Mouse (Mus musculus) gastrocnemius, adult 8-10 months (tissue): Measurements from ENCODE around the gene Hist1h3e. TPM values are rescaled to one million over a fixed set of nuclear protein-coding genes. Genes with fewer than 3 reads are reported as not detected.
"Not testable (repeated sequence)": the region's sequence is repeated elsewhere in the genome, so short reads cannot be mapped to it uniquely, and the experiment has no call there.

Experiments used
- DNase-seq, 2 experiments: peaks; one replicate each; pipeline ENCODE4 v3.0.0; 2022; ENCODE audit warnings: low spot score in 2 of 2
- total RNA-seq, 4 experiments: library from RNA; stranded (reverse); gene quantifications; 2 replicates each; pipeline ENCODE4 v1.2.4; 2022

The Hist1h3e gene
- total RNA-seq = 10 to 100 TPM; 14.8 to 21.5 (median 18.9) TPM

DNA sequence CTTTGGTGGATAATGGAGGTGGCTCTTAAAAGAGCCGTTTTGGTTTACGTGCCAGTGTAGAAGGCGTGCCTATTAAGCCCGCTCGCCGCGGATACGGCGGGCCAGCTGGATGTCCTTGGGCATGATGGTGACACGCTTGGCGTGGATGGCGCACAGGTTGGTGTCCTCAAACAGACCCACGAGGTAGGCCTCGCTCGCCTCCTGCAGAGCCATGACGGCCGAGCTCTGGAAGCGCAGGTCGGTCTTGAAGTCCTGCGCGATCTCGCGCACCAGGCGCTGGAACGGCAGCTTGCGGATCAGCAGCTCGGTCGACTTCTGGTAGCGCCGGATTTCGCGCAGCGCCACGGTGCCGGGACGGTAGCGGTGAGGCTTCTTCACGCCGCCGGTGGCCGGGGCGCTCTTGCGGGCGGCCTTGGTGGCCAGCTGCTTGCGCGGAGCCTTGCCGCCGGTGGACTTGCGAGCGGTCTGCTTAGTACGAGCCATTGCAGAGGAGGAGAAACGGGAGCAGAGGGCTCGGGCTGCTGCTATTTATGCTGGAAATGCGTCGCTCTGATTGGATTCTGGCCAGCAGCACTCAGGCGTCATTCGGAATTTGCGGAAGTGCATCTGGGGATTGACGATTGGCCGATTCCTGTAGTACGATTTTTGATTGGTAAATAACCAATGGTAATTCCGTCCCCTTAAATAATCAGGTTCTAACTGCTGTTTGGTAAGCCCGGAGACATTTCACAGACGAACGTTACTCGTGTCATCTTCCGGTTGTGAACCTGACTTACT is at the start of gene Hist1h3e:
Hist1h3e (minus strand) TSS at position 487 of the 777 bp plus-strand sequence.
- peak; percentile 84 to 88 for DNase-seq

GRCm38 (mm10) chr13:23611638-23612037 is 49.5 kb upstream of the Hist1h3e start:
- no peak for DNase-seq

DNA sequence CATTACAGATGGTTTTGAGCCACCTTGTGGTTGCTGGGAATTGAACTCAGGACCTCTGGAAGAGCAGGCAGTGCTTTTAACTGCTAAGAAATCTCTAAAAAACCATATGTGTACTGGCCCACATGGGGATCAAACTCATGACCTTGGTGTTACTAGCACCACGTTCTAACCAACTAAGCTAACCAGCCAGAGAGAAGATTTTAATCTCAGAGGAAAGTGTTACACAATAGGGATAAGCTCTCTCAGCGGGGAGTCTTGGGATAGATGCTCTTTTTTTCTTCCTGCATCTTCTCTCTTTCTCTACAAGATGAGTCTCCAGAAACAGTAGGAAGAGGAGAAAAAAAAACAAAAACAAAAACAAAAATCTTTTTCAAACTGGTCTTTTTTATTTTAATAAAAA is 48.2 kb upstream of the Hist1h3e start:
- DNase-seq = no peak

DNA sequence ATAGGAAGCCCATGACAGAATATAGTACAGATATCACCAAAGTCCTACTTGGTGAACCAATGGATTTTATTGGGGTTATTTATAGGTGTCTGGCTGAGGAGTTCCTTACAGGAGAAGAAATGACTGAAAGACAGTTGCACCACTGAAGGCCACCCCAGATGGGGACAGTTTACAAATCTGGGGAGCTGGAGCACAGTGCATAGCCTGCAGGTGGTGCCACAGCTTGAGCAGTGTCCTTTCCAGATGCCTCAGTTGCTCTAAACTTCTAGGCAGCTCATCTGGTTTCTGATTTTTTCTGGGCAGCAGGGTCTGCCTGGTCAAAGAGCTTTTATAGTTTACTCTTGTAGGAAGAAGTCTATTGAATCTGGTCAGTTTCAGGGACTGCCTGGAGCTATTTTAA is 47.7 kb upstream of the Hist1h3e start:
- DNase-seq = no peak

GRCm38 (mm10) chr13:23609209-23609608 is 47.0 kb upstream of the Hist1h3e start:
- DNase-seq = no peak

DNA sequence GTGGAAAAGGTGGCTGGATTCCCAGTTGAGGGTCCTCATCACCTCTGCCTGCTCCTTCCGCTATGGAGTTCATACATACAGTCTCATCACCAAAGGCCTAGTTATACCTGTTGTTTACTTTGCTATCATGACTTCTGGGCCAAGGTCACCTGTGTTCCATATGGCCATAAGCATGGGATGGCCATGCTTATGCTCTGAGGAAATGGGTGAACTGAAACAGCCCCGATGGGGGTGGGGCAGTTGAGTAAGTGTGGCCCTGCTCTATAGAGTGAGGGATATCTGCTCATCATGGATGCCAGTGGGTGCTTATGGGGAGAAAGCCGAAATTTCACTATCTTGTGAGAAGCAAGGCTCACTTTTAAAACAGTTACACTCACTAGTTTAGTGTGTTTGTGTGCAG is 42.9 kb upstream of the Hist1h3e start:
- DNase-seq = no peak

DNA sequence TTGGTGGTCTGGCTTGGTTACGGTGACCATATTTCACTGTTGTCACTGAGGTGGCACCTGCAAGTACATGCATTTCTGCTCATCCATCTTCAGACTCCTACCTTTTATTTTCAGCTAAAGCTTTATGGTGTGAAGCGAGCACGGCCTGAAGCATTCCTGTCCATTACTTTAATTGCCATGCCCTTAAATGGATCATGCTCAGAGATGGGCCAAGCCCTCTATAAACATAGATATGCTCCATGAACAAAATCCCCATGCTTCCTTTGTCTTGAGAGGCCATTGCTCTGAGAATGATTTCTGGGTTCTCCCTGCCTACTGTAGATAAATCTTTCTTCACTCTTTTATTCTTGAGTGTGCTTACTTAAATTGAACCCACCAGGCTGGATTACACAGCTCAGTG is 42.3 kb upstream of the Hist1h3e start:
- DNase-seq = no peak

GRCm38 (mm10) chr13:23603182-23603699 is 41.1 kb upstream of the Hist1h3e start:
- DNase-seq = no peak

DNA sequence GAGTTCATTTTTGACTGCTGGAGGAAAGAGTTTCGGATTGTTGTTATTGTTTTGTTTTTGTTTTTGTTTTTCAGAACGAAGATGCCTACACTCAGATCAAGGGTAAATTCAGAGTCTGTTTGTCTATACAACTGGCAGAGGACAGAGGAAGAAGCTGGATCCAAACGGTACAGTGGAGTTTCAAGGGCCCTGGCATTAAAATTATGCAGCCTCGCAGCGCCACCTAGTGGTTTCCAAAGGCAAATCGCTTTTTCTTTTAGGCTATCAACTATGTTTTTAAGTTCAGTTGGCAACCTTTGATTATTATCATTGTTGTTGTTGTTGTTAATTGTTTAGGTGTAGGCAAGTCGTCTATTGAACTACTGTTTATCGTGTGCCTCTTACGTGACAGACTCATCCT is 35.8 kb upstream of the Hist1h3e start:
- DNase-seq = peak in 1 of 2 experiments; percentile 12

DNA sequence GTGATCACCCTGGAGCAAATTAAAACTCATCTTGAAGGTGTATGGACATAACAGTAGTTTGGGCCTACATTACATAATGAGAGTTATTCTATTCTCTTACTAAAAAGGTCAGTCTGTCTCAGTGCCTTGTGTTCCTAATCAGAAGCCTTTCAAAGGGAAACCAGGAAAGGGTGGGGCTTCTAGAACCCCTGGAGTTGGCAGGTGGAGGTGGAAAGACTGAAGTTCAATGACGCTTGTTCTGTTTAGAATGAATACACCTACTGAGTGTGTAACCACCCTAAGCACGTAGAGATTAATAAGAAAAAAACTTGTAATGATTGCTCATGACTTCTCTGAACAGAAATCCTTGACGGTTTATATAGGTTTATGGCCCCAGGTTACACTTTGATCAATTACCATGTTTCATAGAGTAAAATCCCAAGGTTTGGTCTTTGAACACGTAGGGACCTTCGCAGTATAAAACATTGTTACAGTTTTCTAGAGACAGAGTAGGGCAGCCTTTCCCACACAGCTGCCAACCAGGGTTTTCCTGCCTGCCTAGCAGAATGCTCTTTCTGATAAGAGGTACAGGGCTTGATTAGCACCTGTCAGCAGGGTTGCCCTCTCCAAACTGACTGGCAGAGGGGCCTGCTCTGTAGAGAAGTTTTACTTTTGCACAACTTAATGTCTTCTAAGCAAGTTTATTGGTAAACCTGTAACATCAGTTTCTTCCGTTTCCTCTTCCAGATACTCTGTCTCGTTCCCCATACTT is 33.6 kb upstream of the Hist1h3e start:
- DNase-seq = no peak

DNA sequence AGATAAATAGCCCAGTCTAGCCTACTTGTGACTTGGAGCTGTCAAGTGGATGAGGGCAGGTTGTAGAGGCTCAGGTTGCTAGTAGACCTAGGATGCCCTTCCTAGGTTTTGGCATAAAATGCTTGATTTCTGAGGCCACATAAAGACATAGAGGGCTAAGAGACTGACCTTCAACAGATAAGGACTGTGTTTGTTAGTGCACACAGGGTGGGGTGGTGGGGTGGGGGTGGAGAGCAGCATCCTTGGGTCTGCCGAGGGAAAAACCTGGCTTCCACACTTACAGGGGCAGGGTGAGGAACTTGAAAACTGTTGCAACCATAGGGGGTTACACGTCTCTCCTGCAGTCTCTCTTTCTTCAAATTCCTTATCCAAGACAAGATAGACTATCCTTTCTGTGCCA is 33.0 kb upstream of the Hist1h3e start:
- DNase-seq = no peak

- no peak for DNase-seq
Observed at GRCm38 (mm10) chr13:23593051-23593770, 31.0 kb upstream of the Hist1h3e start.

DNA sequence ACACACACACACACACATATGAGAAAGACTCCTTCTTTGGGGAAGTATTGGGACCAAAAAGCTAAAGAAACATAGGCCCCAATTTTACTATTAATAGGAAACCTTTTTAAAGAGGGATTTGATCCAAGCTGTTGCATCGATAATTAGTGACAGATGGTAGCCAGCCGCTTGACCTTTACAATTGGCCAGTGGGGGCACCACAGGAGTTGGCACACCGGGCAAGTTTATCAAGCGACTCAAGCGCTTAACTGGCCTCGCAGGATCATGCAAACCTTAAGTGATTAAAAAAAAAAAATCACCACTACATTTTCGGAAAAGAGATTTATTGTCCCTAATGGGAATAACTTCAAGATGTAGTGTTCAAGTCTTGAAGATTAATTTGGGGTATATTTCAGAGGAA is 30.4 kb upstream of the Hist1h3e start:
- no peak for DNase-seq

- DNase-seq = not testable (repeated sequence)
Observed at GRCm38 (mm10) chr13:23591886-23592285, 29.7 kb upstream of the Hist1h3e start.

- DNase-seq = no peak
Observed at GRCm38 (mm10) chr13:23591206-23591605, 29.0 kb upstream of the Hist1h3e start.

- no peak for DNase-seq
Observed at GRCm38 (mm10) chr13:23586940-23587225, 24.7 kb upstream of the Hist1h3e start.

- no peak for DNase-seq
Observed at GRCm38 (mm10) chr13:23586099-23586939, 24.1 kb upstream of the Hist1h3e start.

GRCm38 (mm10) chr13:23585442-23586098 is 23.4 kb upstream of the Hist1h3e start:
- DNase-seq = peak; percentile 43 to 62

DNA sequence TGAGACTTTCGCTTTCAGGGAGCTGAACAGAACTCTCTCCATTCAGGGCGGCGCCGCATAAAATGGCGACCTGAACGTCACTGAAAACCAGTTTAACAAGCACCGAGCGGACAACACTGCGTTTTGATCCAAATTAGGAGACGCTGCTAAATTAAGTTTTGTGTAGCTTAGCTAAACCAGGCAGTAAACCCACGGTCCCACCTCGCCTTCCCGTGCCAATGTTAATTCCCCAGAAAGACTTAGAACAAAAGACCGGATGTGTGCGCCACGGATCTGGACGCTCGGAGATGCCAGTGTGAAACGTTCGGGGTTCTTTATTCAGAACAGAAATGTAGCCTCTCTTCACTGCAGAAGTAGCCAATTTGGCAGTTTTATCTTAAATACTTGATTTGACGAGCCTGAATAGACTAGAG is 22.9 kb upstream of the Hist1h3e start:
- peak; percentile 41 to 59 for DNase-seq

DNA sequence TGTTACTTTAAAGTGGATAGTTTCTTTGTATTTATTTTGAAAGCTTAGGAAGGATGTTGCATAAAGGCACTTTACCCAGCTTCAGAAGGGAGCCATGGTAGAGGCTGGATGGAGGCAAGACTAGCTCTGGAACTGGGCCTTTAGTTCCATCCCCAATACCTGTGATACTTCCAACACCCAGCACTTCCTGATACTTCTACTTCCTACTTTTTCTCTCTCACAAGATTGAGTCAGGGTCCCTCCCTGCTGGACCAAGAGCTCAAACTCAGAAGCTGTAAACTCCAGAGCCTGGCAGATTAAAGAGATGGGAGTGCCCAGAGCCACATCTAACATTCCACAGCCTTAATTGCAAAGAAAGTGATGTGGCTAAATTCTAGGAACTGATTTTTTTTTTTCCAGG is 22.2 kb upstream of the Hist1h3e start:
- DNase-seq = no peak
